Mouse (Mus musculus) cortical plate, adult 2 months (tissue): ENCODE results near the gene Marveld1.

Source experiments
- CTCF ChIP-seq: fragments of 200-500 bp; IDR thresholded peaks from 2 replicates; pipeline ENCODE4 v1.5.1; 2011; ENCODE audit warnings: mild to moderate bottlenecking, control low read depth, low read length; ENCODE audit not compliant: insufficient read depth; ENCODE audit errors: extremely low read depth
- POLR2A ChIP-seq: fragments of 200-500 bp; IDR thresholded peaks from 2 replicates; pipeline ENCODE4 v1.6.1; 2011; ENCODE audit warnings: mild to moderate bottlenecking, low read length, control low read depth; ENCODE audit not compliant: insufficient read depth; ENCODE audit errors: extremely low read depth

DNA sequence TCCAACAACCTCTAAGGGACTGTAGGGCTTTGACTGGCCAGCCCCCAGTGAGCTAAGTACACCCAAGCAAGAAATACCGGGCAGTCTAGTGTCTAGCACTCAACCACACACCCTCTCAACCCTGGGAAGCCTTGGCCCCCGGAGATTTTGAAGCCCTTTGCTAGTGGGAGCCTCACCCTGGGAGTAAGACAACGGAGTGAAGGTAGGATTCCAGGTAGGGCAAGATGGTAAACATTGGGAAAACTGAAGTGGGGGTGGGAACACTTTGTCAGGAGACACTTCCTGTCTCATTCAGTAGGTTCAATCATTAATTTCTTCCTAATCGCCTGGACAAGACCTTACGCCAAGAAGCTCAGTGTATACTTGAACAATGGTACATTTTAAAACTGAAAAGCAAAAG is 20.2 kb upstream of the Marveld1 start:
- TF ChIP-seq CTCF (no peak), POLR2A (no peak)
